Mouse (Mus musculus) T-helper 17 cell (primary cell): Measurements from ENCODE around the gene Etv6.

Experiments used
- in situ Hi-C, 2 experiments: fragments of 300-600 bp; cut with MboI, MseI; formaldehyde crosslinking; loops; 1 replicate in 1 of 2; 2 replicates in 1 of 2; pipeline ENCODE4 v1.15.1; 2025; ENCODE audit warnings: high pct_unique_total_duplicates in 2 of 2

The Etv6 gene

DNA sequence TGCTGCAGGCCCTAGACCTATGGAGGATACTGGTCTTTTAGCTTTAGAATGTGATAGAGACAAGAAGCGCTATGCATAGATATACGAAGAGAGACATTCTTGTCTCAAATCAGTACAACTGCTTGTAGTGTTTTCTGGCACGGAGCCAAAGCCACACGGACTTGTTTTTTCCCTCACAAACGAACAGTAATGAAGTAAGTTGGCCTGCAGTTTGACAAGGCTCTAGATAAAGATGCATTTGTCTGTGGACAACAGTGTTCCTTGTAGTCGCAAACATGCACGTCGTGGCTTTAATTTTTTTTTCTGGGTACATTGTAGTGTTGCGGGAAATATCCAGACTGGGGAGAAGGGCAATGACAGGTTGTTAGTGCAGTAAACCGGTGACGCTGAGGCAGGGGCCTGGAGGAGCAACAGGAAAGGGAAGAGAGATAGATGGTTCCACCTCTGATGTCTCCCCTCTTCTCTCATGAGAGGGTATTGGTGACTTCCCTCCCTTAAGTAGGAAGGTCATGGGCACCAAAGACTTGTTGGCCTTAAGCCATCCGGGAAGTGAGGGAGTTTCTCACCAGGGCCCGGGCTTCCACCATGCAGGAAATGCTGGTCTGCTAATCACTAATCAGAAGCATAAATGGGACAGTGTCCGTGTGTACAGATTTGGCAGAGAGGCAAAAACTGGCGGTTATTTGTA lies 70.2 kb downstream of the Etv6 start:
- in situ Hi-C loops = no loop called here

DNA sequence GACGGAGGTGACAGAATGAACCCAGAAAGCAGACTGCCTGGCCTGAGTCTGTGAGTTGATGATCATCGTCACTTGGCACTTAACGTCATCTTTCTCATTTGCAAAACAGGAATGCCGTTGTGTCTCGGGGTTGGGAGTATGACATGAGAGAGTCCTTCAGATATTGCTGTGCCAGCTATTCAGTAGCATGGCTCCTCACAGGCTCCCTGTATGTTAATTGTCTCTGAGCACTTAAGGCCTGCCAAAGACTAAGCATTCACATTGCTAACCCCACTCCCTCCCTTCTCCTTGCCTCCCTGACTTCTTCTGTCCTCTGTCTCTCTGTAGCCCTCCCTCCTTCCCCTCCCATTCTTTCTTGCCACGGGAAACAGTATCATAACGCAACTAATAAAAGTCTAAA lies 72.2 kb downstream of the Etv6 start:
- in situ Hi-C loops = no loop called here

DNA sequence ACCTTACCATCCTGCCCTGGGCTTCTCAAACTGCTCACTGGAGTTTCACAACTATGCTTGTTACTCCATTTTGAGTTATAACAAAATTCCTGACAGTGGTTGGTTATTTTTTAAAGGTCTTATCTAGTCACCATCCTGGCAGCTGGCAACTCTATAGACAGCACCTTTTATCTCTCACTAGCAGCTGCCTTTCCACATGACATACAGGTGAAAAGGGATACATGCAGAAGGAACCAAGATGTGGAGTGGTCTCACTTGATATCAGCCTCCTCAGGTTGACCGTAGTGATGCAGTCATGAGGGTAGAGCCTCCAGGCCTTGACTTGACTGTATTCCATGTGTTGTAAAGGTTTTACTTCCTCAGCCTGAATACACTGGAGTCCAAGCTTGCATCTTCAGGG lies 74.2 kb downstream of the Etv6 start:
- in situ Hi-C loops = no loop called here

DNA sequence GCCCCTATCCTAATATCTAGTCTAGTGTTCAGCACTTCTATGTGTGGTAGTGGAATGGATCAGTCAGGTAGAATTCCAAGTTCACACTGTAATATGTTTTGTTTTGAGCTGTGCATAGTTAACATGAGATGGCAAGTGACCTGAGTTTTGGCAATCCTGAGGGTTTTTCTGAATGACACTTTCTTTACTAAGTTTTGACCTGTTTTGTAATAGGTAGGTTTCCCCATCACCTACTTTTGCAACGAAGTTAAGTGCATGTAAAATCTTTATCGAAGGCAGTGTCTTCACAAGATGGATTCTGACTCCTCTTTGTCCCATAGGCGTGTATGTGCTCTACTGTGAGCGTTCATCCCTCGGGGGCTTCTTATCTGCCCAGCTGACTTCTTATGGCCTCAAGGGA lies 74.7 kb downstream of the Etv6 start:
- in situ Hi-C loops = no loop called here

DNA sequence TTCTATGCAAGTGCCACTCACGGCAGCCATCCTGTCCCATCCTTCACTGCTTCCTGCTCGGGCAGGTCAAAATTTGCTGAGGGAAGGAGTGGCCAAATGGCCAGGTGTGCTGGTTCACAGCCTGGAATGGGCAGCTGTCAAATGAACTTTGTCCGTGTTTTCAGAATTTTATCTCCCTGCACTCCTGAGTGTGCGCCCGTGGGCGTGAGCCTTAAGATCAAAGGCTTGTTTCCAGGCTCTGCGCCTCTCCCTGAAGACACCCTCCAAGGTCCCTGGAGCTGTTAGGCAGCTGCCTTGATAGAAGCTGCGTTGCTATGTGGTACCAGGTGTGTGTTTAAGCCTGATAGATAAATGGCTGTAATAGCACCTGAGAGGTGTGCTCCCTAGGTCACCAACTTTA lies 76.1 kb downstream of the Etv6 start:
- in situ Hi-C loops = no loop called here

DNA sequence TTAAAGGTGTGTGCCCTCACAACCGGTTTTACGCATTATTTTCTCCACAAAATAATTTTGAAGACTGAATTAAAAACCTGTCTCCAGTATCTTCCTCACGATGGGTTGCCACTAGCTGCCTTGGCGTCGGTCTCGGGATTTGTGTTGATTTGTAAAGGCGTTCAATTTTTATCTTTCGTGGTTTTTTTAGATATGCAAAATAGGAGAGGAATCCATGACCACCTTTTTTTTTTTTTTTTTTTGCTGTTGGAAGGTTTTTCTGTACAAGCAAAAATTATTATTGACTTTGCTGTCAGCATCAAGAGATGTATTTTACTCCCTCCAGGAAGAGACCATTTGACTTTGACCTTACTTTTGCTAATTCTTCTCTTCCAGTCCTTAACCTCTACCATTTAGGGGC lies 77.3 kb downstream of the Etv6 start:
- in situ Hi-C loops = no loop called here

DNA sequence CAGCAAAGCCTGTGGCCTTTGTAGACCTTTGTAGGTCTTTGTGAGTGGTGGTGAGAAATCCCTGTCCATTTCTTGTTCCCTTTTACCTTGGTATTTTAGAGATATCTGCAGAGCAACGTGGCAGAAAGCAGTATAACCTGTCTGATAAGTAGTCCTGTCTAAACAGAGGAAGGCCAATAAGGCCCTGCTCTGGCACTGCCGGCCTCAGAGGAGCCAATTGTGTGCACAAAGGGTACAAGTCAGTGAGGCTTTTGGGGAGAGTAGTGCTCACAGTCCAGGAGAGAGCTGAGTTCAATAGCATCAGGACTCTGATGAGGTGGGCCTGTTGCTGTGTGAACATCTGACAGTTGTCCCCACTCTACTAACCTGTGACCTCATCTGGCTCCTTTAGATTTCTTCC lies 77.7 kb downstream of the Etv6 start:
- in situ Hi-C loops = no loop called here

DNA sequence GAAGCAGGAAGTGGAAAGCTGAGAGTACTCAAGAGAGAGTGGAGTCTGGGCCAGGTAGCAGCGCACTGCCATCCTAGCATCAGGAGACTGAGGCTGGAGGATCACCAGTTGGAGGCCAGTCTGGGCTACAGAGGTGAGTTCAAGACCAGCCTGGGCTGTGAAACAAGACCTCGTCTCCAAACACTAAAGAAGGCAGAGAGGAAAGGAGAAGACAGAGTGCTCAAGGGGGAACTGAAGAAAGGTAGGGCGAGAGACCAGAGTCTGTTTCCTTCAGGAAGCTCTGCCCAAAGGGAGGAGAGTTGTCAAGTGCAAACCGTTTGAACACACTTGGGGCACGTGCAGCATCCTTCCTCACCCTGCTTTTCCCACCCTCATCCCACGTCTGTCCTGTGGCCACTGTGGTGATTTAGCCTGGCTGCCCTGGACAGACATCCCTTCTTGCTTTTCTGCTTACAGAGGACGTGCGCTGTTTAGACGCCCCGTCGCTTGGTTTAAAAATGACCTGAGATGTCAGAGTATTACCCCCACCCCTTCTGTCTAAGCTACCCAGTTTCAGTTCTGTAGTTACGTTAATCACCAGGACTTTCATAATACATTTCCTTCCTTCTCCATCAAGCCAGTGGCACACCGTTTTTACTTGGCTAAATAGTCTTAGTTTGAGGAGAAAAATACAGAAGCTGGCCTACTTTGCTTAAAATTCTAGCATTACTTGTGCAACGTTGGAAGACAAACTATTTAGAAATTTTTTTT lies 79.9 kb downstream of the Etv6 start:
- in situ Hi-C loops = no loop called here

DNA sequence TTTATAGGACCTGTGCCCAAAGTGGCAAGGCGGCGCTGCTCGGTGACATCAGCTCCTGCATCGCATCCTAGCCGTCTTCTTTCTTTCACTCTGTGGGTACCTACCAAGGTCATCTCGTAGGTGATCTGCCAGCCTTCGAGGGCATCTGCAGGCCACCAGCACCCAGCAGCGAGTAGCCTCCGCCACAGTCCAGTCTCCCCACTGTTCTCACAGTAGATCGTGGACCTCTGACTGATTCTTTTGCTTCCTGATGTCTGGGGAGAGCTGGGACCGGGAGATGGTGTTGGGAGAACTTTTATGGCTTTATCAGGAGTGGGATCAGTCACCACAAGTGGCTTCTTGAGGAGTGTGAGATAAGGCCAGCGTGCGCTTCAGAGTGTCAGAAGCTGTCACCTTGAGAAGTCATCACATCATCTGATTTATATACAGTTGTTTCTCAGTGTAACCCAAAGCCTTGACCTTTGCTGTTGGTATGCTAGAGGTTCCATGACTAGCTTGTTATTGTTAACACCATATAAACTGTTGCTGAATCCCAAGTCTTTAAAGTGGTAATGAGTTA lies 82.0 kb downstream of the Etv6 start:
- in situ Hi-C loops = no loop called here

DNA sequence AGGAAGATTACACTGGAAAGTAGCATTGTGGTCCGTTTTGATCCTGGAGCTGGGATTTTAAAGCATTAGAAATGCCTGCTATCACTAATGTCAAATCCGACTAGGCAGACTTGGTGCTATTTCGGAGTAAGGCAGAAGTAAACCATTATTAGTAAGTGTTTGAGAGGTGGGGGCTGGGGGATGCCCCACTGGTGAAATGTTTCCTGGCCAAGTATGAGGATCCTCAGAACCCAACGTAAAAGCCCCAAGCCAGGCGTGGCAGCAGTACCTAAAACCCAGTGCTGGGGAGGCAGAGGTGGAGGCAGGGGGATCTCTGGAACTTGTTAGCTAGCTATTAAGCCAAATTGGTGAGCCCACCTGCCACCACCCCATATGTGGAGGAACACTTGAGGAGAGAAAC lies 83.0 kb downstream of the Etv6 start:
- in situ Hi-C loops = no loop called here

DNA sequence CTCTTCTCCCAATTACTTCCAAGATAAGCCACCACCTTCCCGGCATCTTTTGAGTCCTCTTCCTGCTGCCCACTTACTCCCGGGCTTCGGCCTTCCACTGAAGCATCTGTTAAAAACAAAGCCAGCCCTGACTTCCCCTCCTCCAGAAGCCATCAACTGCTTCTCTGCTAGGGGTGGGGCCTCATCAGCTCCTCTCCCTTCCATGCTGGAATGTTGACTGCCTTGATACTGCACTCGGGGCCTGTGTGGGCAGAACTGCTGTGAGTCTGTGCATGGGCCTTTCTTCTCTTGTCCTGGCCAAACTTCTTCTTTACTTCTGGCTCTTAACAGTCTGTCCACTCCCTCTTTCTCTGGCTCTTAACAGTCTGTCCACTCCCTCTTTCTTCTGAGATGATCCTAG lies 83.6 kb downstream of the Etv6 start:
- in situ Hi-C loops = no loop called here

DNA sequence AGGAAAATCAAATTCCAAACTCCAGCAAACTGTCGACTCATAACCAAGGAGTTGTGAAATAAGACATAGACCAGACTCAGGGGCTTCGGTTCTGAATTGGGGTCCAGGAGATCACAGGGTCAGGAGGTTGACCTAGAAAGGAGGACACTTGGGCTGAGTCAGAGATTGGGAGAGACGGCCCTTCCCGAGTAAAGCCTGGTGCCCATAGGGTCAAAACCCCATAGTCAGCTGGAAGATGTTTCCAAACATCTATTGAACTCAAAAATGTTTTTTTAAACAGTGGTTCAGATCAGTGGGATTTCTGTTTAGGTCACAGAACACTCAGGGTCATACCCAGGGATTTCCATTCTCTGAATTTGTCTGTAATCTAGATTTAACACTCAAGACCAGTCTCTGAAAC lies 84.7 kb downstream of the Etv6 start:
- in situ Hi-C loops = no loop called here

DNA sequence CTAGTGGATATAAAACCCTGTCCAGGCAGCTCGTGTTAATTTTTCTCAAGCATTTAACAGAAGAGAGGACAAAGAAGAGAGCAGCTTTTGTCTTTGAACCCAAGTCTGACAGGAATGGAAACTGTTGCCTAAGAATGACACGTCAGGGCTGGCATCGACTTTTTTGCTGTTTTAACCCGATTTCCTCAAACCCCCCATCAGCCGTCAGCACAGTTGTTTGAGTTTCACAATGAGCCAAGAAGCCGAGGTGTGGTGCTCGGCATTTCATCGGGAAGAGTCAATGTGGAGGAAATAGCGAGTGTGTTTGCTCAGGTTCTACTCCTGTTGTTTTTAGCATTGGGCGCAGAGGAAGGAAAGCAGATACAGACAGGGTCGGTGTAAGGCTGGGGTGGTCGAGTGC lies 85.2 kb downstream of the Etv6 start:
- in situ Hi-C loops = no loop called here

DNA sequence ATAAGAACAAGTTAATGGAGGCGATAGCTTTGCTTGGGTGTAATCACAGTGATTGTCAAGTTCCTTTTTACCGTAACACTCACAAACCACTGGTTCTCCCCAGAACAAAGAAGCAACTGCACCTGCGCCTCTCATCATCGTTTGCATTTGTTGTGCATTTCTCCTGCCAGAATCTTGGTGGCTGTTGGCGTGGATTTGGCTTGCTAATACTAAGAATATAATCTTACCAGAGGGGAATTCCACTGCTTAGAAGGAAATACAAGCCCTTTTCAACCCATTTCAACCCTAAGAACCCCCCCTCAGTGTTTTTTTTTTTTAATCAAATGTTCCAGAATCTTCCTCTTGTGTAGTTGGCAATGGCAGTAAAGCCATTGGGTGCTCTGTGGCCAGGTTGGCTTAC lies 87.4 kb downstream of the Etv6 start:
- in situ Hi-C loops = no loop called here

DNA sequence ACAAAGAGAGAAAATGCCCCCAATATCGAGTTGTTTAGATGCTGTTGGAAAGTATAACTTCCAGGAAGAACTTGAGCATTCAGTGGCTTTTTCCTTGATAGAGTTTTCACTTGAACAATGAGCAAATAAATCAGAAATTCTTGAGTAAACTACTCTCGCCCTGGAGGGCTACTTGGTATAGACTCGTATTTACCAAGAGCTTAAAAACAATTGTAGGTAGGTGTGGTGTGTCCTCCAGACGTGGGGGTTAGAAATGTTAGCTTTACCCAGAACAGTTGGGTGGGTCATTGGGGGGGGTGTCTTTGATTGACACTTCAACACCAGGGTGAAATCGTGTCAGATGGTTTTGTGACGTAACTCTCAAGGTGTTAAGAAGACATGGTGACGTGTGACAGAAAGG lies 88.0 kb downstream of the Etv6 start:
- in situ Hi-C loops = no loop called here

DNA sequence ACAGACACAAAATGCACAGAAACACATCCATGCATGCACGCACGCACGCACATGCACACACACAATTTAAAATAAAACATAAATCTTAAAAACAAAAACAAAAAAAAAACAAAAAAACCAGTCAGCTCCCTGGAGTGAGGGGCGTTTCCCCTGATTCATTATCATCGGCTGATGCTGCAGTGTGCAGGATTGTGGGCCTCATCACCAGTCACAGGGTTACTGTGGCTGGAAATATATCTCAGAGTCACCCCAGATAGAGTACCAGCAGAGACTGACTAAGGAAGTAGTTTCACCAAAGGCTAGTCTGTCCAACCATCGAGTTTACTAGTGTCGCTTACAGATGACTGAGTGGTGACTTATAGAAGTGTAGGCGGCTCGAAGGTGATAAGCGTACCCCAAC lies 88.8 kb downstream of the Etv6 start:
- in situ Hi-C loops = no loop called here

DNA sequence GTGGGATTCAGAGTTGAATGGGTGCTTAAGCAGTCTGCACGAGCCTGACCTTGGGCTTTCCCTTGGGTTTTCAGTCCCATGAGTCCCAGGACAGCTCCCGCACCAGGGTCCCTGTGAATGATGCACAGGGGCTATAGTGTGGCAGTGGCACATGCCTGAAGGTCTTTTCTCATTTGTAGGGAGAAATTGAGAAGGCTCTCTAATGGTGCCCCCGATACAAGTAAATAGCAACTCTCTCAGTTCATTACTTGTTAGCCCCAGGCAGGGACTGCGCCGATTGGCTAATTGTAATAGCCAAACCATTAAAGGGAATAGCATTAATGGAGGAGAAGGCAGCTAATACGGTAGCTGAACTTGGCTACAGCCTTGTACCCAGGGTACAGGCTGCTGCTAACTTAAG lies 92.5 kb downstream of the Etv6 start:
- in situ Hi-C loops = no loop called here

DNA sequence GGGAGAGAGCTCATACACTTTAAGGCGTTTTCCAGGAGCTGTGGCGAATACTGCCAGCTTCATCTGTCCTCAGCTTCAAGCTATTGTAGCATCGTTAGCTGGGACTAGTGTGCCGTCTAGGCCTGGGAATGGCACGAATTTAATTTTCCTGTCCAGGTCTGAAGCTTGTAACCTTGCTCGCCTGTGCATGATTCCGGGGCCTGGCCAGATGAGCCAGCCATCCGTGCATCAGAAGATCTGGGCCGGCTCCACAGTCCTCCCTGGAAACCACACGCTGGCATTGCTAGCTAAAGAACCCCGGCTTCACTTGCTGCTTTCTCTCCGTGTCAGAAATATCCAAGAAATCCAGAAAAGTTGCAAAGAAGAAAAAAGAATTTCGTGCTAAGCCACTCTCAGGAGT lies 93.1 kb downstream of the Etv6 start:
- in situ Hi-C loops = no loop called here

DNA sequence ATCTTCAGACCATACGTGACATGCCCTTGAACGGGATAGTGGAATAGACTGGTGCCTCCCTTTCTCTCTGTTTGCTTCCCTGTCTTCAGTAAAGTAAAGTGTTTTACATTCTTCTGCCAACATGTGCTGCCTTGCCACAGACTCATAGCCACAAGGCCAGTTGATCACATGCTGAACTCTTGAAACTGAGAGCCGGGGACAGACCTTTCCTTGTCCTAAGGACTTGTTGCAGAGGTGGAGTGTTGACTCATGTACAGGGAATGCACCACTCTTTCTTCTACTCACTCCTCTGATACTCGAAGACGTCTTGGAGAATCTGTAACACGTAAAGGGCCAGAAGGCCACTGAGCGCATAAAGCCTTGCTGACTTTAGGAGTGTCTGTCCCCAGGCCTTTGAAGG lies 94.3 kb downstream of the Etv6 start:
- in situ Hi-C loops = no loop called here

DNA sequence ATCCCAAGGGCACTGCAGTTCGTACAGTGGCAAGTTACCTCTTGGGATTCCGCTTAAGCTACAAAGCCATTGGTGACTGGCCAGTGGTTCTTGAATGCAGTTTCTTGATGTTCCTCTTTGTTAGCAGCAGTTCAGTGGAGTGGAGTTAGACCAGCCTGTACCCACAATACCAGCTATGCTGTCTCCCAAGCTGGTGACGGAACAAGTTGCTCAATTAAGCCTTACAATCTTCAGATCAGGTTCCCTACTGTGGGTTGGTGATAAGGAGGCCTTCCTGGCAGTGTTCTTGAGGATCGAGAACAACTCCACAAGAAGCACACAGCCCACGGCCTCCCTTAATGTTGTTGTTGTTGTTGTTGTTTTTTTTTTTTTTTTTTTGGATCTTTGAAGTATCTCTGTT lies 95.3 kb downstream of the Etv6 start:
- in situ Hi-C loops = no loop called here

DNA sequence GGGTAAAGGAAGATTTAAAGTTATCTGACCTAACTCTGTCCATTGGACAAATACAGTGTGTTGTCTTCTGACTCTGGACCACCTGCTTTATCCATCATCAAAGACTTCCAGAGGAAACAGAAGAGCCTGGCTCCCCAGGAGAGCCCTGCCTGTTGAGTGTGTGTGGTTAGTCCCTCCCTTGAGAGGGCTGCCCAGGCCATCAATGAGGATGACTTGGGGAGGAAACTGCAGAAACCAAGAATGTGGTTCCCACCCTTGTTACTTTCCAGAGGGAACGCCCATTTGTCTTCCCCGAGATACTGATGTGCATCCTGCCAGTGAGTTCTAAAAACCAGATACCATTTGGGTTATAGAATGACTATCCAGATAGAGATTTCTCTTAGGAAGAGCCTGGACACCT lies 96.1 kb downstream of the Etv6 start:
- in situ Hi-C loops = no loop called here

DNA sequence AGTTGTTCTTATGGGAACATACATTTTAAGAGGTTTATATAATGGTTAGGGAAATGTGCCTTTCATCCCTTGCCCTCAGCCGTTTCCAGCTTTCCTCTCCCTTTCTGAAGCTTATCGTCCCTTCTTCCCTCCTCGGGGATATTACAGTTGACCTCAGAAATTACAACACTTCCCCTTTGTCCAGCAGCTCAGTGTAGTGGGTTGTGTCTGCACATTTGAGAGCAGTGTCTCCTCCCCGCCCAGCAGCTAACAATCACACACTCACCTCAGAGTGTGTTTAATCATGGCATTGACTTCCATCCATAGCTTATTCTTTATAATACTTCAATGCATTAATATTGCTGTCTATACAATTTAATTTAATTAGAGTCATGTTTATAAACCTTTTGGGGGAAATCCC lies 98.3 kb downstream of the Etv6 start:
- in situ Hi-C loops = no loop called here

DNA sequence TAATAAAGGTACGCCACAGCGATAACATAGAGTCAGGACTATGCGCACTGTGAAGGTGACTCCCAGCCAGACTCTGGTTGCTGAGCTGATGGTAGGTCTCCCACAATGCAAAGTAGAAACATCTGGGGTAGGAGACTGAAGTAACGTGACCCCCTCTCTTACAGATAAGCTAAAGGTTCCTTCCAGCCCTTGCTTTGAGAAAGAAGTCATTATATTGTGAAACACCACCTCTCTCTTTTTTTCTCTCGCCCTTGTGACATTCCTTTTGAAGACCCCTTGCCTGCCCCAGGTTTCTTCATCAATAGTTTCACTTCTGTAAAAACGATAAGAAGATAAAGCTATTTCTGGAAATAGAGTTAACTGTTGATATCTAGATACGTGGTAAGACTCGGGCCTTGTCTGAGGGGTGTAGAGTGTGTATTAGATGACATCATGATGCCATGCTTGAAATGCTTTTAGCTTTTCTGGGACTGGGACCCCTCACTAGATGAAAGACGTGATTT lies 99.4 kb downstream of the Etv6 start:
- in situ Hi-C loops = no loop called here
